Mouse (Mus musculus): ENCODE measurements around the gene Sdk1.
"Not testable (repeated sequence)": the region's sequence is repeated elsewhere in the genome, so short reads cannot be mapped to it uniquely, and the experiment has no call there.

Sdk1 gene

DNA sequence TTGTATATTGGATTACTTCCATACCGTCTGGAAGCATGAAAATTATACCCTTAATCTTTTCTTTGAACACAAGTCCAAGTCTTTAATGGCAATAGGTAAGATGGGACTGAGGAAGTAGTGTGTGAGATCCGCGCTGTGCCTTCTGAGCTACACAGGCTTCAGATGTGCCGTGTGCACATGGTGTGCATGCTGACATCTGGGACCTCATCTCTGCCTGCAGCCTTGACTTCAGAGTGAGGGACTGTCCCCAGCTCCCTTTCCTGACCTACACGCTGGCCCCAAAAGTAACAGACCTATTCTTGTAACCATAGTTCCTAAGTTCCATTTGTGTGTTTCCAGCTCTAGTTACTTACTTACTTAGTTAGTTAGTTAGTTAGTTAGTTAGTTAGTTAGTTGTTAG lies 390.4 kb downstream of the Sdk1 start:
- no peak for DNase-seq (ENCODE audit: extremely low read depth, low read depth)

DNA sequence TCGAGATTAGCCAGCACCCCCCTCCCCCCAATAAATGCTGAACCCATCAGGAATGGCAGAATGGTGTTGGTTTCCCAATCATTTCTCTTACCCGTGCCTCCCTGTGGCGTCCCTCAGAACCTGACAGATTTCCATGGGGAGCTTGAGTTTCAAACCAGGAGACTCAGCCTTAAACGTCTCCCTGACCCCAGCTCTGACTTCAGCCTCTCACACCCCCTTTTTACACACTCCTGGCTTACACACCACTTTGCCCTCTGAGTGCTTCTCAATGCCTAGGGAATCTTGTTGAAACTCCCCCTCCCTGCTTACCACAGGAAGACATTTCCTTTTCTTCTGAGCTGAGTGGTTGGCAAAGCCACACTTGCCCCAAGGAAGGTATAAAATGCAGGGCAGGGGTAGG lies 392.0 kb downstream of the Sdk1 start:
- no peak for DNase-seq (ENCODE audit: extremely low read depth, low read depth)

DNA sequence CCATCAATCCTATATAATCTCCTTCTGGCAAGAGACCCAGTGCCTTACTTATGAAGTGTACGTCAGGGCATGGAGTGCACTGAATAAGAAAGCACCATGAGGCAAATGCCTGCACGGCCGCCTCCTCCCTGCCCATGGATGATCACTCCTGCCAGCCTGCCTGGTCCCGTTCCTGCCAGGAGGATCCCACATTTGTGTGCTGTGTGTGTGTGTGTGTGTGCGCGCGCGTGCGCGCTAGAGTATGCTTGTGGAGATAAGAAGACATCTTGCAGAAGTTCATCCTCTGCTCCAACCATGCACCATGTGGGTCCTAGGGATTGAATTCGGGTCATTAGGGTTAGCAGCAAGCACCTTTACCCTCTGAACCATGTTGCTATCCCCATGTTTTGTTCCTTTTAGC lies 395.1 kb downstream of the Sdk1 start:
- DNase-seq (ENCODE audit: extremely low read depth, low read depth): no peak

DNA sequence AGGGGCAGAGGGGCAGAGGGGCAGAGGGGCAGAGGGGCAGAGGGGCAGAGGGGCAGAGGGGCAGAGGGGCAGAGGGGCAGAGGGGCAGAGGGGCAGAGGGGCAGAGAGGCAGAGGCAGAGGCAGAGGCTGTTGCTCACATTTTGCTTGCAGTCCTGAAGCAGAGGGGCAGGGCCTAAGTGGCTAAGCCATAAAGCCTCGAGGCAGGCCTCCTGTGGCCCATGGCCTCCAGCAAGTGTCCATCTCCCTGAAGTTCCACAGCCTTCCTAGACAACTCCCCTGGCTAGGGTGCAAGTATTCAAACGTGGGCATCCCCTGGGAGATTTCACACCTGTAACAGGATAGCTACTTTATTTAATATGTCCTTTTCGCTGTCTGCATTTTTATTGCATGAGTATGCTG lies 395.8 kb downstream of the Sdk1 start:
- DNase-seq (ENCODE audit: extremely low read depth, low read depth): not testable (repeated sequence)

DNA sequence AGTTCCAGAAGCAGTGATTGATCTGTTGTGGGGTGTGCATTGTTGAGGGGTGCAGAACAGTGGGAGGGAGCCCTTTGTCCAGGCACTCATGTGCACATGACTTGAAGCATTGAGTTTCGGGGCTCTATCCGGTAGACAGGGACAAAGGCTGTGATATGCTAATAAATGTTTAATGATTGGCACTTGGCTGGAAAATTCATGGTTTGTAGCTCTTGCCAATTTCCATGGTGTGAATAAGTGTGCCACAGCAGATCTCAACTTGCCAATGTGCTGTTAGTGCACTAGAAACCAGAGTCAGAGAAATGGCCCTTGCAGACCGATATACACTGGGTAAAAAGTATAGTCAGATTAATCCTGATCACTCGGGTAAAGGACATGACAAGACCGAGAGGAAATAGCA lies 404.4 kb downstream of the Sdk1 start:
- no peak for DNase-seq (ENCODE audit: extremely low read depth, low read depth)

DNA sequence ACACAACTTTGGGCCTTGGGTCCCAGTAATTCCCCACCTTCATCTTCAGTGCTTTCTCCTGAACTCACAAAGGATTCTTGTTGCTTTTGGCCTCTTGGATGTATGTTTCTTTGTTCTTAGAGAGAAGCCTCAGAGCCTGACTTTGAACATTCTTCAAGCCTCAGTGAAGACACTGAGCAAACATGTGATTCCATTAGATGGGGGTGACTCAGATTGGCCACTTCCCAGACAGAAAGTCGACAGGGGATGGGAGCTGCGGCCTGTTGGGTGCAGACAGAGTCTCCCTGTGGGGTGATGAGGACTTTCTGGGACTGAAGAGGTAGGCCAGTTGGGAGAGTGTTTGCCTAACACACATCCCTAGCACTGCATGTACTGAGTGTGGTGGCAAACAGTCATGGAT lies 405.3 kb downstream of the Sdk1 start:
- DNase-seq (ENCODE audit: extremely low read depth, low read depth): no peak

DNA sequence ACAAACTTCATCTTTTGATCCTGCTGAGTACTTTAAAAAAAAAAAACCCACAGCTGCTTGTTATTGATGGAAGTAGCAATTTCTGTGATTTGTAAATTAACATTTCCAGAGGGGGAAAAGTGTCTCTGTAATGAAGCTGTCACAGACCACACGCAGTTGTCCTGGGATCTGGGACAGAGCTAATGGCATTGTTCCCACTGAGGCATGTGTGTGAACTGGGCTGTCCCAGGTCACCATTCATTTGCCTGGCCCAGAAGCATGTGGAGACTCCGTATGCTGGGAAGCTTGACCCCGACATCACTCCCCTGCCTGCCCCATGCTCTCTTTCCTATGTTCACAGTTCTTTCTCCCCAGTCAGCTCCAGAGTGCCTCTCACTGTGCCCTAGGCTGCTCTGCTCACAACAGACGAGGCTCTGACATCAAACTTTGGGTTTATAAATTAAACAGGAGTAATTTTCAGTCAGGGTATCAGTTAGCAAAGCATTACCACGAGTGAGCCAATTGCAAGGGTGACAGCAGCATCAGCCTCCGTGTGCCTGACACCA lies 408.6 kb downstream of the Sdk1 start:
- DNase-seq (ENCODE audit: extremely low read depth, low read depth): no peak

DNA sequence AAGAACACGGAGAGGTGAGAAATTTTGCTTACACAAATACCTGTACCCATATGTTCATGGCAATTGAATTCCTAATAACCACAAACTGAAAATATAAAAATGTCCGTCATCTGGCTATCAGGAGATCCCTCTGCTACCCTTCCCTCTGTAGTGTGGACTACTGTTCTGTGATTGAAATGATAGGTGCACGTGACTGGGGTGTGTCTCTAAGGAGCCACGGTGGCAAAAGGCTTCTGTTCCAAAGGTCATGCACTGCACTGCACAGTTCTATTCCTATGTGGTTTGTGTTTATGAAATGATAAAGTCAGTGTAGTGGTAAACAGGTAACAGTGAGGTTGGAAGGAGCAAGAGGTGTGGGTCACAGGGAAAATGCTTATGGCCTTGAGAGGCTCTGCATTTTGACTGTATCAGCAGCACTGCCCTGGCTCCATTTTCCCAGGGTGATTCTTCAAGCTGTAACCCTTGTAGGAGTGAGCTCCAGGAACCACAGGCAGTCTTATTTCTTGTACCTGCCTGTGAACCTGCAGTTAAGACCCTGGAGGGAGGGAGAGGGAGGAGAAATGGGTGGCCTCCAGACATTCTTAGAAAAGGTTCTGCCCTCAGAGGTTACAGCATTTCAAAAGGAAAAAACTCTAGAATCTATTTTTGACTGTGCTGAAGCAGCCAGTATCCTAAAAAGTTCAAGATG lies 410.5 kb downstream of the Sdk1 start:
- DNase-seq (ENCODE audit: extremely low read depth, low read depth): no peak

DNA sequence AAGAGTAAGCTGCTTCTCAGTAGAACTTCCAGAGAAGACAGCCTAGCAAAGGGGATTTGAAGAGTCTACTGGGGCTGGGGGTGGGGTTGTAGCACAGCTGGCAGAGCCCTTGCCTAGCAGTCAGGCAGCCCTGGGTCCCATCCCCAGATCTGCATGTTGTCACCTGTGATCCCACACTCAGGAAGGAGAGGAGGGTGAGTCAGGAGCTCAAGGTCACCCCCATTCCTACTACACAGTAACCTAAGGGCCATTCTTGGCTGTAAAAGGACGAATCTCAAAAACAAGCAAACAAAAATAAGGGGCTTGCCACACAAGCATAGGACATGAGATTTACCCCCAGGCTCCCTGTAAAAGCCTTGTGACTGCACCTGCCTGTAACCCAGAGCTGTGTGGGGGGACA lies 435.1 kb downstream of the Sdk1 start:
- DNase-seq (ENCODE audit: extremely low read depth, low read depth): no peak

DNA sequence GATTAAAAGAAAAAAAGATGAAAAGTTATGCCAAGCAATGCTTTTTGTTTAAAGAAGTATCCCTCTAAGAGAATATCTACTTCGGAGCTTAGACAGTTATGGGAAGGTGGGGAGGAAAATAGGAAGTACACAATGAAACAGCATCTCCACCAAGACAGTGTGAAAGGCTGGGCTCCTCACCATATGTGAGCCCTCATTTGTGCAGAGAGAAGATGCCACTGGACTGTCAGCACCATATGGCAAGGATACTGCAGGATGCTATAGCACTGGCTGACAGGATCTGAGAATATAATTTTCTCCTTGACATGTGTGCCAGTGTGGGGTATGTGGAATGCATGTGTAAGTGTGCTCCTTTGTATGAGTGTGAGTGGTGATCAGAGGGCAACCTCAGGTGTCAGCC lies 435.7 kb downstream of the Sdk1 start:
- no peak for DNase-seq (ENCODE audit: extremely low read depth, low read depth)

DNA sequence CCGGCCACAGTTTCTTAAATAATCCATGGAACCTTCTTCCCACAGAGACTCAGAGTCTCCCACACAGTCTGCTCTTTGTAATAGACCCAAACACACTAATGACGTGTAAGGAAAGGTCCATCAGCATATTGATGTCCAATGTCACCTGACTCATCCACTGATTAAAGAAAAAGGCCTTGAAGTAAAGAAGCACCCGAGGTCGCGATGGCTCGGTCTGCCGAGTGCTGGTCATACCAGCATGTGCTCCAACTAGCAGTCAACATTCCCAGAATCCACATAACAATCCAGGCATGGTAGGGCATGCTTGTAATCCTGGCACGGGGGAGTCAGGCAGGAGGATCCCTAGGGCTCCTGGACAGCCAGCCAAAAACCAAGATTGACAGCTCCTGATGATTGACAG lies 436.6 kb downstream of the Sdk1 start:
- DNase-seq (ENCODE audit: extremely low read depth, low read depth): no peak

DNA sequence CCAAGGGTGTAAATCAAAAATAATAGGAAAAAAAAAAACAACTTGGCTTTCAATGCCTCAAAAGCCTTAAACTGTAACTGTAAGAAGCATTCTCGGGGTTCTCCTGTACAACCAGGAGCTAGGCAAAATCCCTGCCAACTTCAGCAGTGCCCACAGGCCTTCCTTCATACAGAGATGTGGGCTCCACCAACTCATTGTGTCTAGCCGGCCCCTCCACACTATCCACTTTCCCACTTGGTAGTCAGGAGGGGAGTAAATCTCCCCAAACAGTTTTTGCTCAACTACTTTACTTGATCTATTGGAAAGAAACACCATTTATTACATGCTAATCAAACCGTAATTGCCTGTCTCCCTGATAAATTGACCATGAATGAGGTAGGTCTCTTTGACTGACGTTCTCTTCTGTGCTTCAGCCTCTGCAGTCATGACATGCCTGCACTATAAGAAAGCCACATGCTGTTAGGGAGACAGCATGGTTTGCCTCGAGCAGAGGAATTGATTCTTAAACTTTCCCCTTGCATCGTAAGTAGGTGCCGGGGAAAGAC lies 445.7 kb downstream of the Sdk1 start:
- DNase-seq (ENCODE audit: extremely low read depth, low read depth): no peak

DNA sequence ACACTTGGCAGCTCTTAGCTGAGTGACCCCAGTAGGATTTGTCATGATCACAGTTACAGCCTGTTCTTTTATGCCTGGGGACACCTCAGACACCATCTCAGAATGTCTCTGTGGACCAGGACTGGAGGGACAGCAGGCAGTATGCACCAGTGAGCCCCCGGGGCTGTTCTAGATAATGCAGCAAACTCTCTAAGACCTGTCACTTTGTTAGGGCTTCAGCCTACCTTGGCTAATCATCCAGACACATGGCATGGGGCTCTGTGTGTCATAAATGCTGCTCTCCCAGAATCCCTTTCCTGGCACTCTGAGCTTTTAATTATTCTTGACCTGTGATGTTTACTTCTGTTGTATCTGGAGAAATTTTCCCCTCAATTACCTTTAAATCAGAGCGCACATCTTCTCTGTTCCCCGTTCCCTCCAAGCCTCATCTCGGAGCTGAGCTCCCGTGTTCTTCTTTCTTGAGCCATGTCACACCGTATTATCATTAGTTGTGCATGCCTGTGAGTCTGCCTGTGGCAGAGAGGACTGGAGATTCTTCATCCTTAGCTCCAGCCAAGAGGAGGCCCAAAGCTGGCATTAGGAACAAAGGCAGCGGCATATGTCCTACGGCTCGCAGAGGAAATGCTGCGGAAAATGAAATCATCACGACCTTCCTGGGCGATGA lies 448.3 kb downstream of the Sdk1 start:
- no peak for DNase-seq (ENCODE audit: extremely low read depth, low read depth)

DNA sequence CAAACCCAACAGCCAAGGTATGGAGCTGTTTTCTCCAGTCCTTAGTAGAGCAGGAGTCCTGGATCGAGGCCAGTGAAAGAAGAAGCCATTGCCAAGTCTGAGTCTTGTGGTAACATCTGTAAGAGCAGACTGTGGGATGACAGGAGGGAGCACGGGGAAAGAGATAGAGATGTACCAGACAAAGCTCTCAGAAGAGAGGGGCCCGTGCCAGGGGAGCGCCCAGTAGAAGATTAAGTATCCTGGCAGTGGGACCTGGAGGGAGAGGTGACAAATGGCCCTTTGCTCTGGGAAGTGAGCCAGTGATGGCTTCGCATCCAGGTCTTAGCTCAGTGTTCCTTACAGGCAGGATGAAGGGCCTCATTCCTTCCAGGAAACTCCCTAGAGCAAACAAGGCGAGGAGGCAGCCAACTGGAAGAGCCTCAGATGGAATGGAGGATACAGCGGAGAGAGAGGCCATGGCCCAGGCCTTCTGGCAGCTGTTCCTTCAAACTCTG lies 450.2 kb downstream of the Sdk1 start:
- DNase-seq (ENCODE audit: extremely low read depth, low read depth): no peak

DNA sequence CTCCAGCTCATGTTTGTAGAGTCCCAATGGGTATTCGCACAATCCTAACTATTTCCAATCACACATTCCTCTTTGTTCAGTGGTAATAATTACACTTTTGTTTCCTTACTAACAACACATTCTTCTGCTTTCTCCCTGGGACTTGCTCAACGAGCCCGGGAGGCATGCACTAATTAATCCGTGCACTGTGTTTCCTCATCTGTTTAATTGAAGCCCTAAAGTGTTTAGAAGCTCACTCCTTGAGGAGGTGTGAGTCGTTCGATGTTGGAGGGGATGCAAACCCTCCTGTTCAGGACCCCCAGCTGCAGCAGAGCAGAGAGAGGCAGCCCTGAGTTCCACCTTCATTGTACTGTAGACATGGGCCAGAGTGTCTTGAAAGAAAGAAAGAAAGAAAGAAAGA lies 452.4 kb downstream of the Sdk1 start:
- no peak for DNase-seq (ENCODE audit: extremely low read depth, low read depth)

DNA sequence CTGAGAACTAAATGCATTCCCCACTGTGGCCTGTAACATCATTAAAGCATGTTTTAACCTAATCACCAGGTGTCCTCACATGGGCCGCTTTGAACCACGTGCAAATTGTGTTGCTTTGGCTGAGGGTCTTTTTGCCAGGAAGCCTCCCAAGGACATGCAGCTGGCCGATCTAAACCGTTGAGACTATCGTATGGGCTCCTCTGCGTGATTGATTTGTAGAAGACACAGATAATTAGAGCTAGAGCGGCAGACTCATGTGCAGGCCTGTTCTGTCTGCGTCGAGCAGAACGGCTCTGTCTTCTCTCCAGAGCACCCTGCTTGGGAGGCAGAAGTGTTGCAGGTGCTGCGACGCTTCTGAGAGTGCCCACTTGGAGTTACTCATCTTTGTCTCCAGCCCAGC lies 453.6 kb downstream of the Sdk1 start:
- DNase-seq (ENCODE audit: extremely low read depth, low read depth): no peak

DNA sequence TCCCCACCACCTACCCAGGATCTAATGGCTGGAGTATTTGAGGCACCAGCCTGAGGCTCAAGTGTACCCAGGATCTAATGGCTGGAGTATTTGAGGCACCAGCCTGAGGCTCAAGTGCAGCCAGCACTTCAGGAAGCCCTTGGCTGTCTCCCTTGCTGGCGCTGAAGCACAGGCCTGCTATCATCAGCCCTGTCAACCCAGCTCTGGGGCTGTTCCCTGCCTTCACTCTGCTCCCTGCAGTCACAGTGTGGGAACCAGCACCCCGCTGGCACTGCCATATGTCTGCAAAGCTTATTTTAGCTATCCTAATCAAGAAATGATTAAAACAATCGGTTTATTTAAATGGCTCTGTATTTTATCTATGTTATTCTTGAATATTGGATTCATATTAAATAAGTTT lies 457.1 kb downstream of the Sdk1 start:
- no peak for DNase-seq (ENCODE audit: extremely low read depth, low read depth)

DNA sequence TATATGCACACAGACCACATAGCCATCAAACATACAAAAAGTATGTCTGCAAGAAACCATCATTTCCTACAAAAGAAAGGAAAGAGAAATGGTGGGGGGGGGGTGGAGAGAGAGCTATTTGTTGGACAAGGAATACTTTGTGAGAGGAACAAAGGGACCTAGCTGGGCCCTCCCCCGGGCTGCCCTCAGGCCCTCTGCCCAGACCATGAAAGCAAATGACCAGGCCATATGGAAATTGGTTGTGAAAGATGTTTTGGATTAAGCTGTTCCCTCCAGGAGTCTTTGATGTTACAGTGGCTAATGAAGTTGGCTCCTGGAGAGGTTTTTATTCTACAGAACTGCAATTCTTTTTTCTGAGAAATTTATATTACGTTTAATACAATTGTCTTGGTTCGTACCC lies 479.5 kb downstream of the Sdk1 start:
- DNase-seq (ENCODE audit: extremely low read depth, low read depth): no peak

DNA sequence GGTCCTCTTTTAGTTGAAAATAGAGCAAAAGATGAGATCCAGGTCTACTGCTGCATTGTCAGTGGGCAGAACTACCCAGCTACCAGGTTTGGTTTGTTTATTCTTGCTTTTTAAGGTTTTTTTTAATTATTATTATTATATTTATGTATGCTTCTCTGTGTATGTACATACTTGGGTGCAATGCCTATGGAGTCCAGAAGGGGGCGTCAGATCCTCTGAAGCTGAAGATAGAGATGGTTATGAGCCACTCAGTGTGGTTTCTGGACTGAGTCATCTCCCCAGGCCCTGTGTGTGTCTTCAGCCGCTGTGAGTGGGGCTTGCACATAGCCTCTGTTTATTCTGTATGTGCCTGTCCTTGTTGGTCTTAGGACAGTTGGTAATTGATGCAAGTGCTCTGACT lies 486.7 kb downstream of the Sdk1 start:
- DNase-seq (ENCODE audit: extremely low read depth, low read depth): no peak

DNA sequence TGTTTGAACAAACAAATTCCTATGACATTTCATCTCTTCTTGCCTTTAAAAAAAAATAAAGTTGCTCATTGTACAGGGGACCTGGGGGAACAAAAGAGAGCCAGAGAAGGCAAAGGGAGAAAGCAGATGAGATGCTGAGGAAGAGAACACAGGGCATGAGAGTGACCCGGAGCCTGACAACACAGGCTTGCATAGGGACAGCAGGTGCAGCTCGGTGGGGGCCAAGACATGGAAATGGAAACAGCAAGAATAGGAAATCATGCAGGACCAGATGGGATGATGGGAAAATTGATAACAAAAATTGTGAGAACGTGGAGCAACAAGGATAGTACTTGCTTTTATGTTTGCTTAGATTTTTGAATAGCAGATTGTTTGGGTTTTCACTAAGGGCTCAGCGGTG lies 488.7 kb downstream of the Sdk1 start:
- DNase-seq (ENCODE audit: extremely low read depth, low read depth): no peak

DNA sequence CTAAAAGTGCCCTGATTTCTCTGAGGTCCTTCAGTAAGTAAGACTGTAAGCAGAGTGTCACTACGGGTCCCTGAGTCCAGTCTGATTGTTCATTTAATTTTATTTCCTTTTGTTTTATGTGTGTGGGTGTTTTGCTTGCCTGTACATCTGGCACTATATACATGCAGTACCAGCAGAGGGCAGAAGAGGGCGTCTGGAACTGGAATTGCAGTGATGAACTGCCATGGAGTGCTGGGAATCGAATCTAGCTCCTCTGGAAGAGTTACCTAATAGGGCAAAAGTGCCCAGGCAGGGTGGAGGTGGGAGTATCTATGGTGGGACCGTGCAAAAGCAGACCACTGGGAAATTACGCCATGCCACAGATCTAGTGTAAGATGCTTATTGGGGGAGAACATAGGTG lies 497.4 kb downstream of the Sdk1 start:
- DNase-seq (ENCODE audit: extremely low read depth, low read depth): no peak

DNA sequence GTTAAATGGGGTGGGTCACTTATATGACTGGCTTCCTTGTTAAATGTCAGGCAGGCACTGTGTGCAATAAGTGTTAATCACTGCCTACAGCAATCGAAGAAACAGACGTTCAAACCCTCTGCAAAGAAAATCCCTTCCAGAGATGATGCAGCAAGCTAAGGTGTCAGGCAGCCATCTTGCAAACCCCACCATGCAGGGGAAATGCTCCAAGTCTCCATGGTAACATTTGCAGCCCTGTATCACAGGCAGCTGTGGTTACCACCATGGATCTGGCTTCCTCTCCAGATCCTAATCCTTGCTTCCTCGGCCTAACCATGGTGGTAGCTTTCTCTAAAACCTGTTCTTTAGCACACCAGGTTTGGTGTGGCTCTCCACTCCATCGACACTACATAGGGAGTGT lies 507.5 kb downstream of the Sdk1 start:
- DNase-seq (ENCODE audit: extremely low read depth, low read depth): no peak

DNA sequence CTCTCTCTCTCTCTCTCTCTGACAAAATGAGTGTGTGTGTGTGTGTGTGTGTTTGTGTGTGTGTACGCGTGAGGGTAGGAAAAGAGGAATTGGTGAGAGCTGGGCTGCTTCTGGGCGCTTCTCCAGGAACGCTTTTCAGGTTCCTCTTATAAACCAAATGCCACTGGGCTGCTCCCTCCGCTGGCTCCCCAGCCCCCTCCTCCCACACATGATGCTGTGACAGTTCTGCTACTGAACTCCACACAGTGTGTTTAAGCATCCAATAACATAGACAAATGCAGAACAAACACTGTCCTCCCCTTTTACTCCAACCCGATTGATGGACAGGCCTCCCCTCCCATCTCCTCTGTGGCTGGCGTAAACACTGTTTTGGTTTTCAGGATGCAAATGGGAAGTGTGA lies 513.0 kb downstream of the Sdk1 start:
- no peak for DNase-seq (ENCODE audit: extremely low read depth, low read depth)

Data from MEL-GATA-1-ER (cell line).